Mouse (Mus musculus) thymus, postnatal 10 days (tissue): ENCODE measurements around the gene St6gal1.

Experiments
- DNase-seq, 2 experiments: peaks; one replicate each; pipeline ENCODE4 v3.0.0; 2021; ENCODE audit warnings: low spot score in 2 of 2

Gene St6gal1

GRCm38 (mm10) chr16:23250556-23251444 is 26.3 kb downstream of the St6gal1 start:
- DNase-seq = no peak

- no peak for DNase-seq
Measured at GRCm38 (mm10) chr16:23251445-23251773, 26.9 kb downstream of the St6gal1 start.

DNA sequence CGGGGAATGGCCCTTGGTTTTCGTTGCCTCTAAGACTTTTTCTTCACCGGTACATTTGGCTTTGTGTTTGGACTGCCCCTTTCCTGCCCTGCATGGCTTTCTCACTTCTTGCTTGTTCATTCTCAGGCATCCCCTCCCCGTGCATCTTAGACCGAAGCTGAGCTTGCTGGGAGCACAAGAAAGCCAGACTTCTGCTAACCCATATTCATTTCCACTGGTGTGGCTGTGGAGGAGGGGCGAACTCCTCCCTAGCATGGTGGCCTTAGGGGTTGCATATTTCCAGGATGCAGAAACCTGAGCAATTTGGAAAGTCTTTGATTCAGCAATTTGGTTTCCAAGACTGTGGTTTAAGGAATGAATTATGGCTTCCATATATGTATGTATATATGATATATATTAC is 29.1 kb downstream of the St6gal1 start:
- no peak for DNase-seq

DNA sequence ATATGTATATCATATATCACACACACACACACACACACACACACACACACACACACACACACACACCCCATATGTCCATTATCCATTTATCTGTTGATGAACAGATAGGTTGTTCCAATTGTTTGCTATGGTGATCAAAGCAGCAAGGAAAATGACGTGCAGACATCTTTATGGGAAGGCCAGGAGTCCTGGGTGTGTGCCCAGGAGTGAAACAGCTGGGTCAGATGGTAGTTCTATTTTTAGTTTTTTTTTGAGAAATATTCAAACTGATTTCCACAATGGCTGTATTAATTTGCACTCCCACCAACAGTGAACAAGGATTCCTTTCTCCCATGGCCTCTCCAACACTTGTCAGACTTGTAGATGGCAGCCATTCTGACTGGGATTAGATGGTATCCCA is 29.5 kb downstream of the St6gal1 start:
- no peak for DNase-seq

DNA sequence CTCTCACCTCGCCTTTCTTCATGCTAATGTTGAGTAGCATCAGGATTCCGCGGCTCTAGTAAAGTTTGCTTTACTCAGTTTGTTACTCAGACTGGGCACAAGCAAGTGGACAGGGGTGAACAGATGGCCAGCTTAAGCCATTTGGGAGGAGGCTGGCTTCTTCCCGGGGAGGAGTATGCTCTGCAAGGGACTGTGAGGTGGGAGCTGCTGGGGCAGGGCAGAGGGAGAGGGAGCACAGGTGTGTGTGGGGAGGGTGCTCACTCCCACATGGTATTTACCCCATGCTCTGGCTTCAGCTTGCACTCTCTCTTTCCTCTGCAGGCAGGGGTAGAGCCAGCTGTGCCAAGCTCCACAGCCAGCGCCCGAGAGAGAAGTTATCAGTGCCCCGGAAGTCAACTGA is 32.1 kb downstream of the St6gal1 start:
- no peak for DNase-seq

- DNase-seq = no peak
Measured at GRCm38 (mm10) chr16:23258429-23258822, 33.9 kb downstream of the St6gal1 start.

DNA sequence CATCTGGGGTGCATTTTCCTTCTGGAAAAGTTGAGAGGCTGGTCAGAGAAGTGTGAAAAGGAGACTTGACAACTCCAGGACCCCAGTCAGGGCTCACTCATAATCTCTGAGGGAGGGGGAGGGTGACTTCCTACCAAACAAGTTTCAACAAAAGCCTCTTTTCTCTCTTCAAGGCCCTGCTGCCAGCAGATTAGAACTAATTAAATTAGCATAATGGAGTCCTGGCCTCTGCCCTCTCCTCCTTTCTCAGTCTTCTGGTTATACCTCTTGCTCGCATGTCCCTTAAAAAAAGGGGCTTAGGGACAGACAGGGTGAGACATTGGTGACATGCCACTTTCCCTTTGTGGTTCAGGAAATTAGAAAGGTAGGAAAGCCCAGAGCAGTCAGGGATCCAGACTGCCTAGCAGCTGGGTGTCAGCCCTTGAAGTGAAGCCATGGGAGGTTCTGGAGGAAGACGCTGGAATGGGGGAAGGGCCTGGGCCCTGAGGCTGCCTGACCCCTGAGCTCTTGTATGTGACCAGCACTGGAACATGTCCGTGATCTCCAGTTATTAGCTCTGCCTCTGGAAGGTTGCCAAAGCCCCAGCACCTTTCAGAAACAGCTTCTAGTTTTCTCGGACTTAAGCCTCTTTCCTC is 34.4 kb downstream of the St6gal1 start:
- DNase-seq = no peak

- DNase-seq = no peak
Measured at GRCm38 (mm10) chr16:23259580-23259979, 35.0 kb downstream of the St6gal1 start.

DNA sequence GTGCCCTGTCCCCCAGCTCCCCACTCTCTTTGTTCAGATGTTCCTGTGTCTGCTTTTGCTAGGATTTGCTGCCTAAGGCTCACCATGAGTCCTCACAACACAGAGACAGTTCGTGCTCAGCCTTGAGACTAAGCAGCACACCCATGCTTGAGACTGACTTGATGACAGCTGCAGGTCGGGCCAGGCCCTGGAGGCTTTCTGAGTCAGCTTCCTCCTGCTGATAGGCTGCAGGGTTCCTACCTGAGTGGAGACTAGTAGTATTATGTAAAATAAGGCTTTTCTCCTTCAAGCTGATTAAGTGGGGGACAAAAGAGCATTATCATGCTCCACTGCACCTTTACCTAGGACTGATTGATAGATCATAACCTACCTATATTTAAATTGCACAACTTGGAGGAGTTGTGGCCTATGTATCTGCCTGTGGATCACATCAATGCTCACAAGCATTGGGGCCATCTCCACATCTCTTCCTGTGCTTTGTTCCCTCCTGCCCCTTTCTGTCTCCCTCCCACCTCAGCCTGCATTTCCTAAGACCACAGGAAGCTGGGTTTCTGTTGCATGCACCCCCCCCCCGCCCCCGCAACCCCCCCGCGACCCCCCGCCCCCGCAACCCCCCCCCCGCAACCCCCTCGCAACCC is 37.7 kb downstream of the St6gal1 start:
- DNase-seq = no peak

GRCm38 (mm10) chr16:23262846-23263245 is 38.3 kb downstream of the St6gal1 start:
- no peak for DNase-seq

GRCm38 (mm10) chr16:23264999-23265398 is 40.5 kb downstream of the St6gal1 start:
- DNase-seq = no peak

GRCm38 (mm10) chr16:23265481-23265880 is 40.9 kb downstream of the St6gal1 start:
- DNase-seq = no peak

- DNase-seq = no peak
Measured at GRCm38 (mm10) chr16:23266293-23266692, 41.8 kb downstream of the St6gal1 start.

DNA sequence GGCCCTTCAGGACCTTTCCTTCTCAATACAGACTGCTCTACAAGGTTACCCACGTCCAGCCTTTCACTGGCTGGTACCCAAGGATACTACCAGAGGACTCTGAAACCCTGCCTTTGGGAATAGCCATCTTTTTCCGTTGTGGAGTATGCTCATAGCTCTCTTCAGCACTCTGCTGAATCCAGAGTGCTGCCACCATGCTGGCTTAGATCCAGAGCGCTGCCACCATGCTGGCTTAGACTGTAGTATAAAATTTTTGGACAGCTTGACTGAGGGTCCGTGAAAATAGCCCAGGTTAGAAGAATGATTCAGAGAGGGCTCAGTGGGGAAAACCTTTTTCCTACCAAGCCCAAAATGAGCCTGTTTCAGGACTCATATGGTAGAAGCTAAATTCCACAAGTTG is 42.4 kb downstream of the St6gal1 start:
- DNase-seq = no peak

GRCm38 (mm10) chr16:23268231-23268630 is 43.7 kb downstream of the St6gal1 start:
- no peak for DNase-seq

DNA sequence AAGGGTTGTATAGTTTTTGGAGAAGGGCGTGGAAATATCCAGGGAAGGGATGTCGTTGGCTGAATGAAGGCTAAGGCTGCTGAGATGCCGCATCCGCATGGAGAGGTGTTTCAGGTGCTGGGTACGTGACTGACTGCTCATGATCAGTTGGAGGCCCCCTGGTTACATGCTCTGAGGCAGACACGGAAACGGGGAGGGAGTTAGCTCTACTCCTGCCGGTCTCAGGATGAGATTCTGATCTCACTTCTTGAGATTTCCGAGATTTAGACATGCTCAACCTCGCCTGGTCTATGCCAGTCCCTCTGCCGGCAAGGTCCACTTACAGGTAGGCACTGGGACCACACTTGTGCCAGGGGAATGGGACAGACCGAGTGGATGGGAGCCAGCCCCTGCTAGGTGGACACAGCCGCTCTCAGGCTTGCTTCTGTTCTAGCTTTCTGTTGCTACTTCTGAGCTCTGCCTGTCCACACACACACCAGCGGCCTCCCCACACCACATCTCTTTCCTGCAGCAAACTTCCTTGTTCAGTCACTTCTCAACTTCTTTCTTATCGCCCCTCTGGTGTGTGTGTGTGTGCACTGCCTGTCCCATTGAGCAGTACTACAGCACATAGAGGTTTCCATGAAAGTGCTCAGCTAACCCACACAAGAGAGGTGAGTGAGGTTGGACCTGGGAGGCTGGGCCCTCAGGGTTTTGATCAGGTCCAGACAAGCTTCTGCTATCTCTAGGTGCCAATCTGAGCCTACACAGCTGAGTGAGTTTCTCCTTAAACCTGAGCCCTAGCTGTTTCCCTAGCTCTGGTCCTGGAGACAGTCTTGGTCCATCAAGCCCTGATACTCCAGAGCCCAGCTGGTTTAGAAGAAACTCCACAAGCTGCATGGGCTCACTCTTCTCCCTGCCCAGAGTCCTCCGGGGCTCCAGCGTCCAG is 44.8 kb downstream of the St6gal1 start:
- DNase-seq = no peak

- no peak for DNase-seq
Measured at GRCm38 (mm10) chr16:23269984-23270912, 45.7 kb downstream of the St6gal1 start.

GRCm38 (mm10) chr16:23270913-23271253 is 46.3 kb downstream of the St6gal1 start:
- no peak for DNase-seq

- no peak for DNase-seq
Measured at GRCm38 (mm10) chr16:23271746-23272520, 47.4 kb downstream of the St6gal1 start.
